Mouse (Mus musculus): ENCODE data around the gene Bivm. TPM values are rescaled to one million over a fixed set of nuclear protein-coding genes. Genes with fewer than 3 reads are reported as not detected.

Bivm gene
- 4.2 TPM for polyA plus RNA-seq (2017; shearing (Covaris generic))

GRCm38 (mm10) chr1:44118239-44119054, at the start of gene Bivm, which contains the start of gene Kdelc1:
Bivm (plus strand) TSS chr1:44118957.
Kdelc1 (minus strand) TSS chr1:44118808.

GRCm38 (mm10) chr1:44102259-44102717, 16.5 kb upstream of the Bivm start, which contains the start of gene Tex30:
Tex30 (minus strand) TSS chr1:44102441.

DNA sequence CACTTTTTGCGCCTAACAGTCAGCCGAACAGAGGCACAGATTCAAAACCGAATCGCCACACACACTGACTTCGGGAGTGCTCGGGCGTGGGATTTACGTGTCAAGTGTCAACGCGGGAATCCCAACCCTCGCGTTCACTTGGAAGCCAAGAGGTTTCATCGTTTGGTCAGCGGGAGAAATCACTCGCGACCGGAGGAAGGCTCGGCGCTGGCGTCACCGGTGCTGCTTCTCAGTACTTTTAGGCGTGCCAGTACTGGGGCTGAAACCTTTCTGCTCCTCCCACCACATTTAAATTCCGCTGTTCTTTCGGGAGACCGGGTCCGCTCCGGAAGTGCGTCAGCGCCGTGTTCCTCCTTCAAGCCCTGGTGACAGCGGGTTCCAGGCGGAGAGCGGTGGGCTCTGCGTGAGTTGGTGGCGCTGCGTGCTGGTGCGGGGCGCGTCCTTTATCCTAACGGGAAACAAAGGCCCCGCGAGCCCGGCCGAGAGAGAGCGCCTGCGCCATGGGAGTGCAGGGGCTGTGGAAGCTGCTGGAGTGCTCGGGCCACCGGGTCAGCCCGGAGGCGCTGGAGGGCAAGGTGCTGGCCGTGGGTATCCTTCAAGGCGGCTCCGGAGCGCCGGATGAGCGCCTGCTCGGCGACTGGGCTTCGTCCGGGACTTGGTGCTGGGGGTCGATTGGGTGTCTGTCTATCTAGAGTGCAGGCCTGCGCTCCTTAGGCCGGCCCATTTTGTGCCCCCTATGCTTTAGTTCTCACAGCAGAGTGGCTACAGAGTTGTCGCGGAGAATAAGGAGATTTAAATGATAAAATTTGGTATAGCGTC, 29.0 kb downstream of the Bivm start, which contains the start of gene Ercc5:
Gene Ercc5 (plus strand): TSS at position 182 of the 819 bp plus-strand sequence.

Other genes starting within 250 kb of the Bivm start
- 224 TPM for gene Tpp2, start 185.3 kb upstream of the Bivm start, polyA plus RNA-seq (2017; shearing (Covaris generic))
- 0.55 TPM for gene Mettl21c, start 98.9 kb upstream of the Bivm start, polyA plus RNA-seq (2017; shearing (Covaris generic))
- 0.29 TPM for gene Gm8251, start 57.0 kb upstream of the Bivm start, polyA plus RNA-seq (2017; shearing (Covaris generic))
- gene Tex30, start 16.5 kb upstream of the Bivm start, polyA plus RNA-seq (2017; shearing (Covaris generic)): 130 TPM
- 5.0 TPM for gene Kdelc1, start 149 bp upstream of the Bivm start, polyA plus RNA-seq (2017; shearing (Covaris generic))
- 28.6 TPM for gene Ercc5, start 28.8 kb downstream of the Bivm start, polyA plus RNA-seq (2017; shearing (Covaris generic))
- gene Mettl21e, start 100.0 kb downstream of the Bivm start, polyA plus RNA-seq (2017; shearing (Covaris generic)): not detected

All from naive thymus-derived CD4-positive, alpha-beta T cell, adult 5 months (primary cell).